Mouse (Mus musculus): Measurements from ENCODE around the gene Syt17.
A peak's percentile ranks its signal among the peaks of the same experiment; 100 is the strongest.

DNA sequence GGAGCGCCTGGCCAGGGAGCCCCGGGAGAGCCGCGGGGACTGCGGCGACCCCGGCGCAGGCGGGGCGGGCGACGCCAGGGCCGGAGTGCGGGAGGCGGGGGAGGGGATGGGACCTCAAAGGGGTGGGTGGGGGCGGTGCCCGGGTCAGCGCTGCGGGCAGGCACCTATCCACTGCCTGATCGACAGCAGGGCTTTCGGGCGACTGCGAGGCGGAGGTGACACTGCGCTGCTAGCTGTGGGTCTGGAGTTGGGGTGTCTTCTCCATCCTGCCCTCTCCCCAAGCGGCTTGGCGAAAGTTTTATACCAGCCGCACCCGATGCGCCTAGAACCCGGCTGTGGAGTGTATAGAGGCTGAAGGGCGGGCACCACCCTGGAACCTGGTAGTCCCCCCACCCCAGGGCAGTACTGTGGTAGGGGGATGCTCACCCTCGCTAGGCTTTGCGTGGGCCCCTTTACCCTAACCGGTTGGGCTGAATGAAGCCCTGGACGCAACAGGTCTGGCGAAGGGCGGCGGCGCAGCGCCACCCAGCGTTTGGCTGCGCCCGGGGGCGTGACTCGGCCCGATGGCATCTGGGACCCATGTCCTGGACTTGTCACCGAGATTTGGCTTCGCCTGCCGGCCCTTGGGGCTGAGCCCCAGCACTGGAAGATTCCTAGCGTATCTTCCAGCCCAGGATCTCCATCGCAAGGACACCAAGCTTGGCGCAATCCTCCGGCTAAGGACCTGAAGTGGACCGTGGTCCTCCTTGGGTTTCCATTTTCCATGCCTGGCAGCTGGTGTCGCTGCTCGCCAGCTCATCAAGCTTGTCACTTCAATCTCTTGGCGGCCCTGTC lies at the start of gene Syt17:
- peak; percentile 65 for TF ChIP-seq CTCF (IDR thresholded peaks at IDR 0.05; ENCODE audit: borderline replicate concordance, extremely low read depth, insufficient read depth, insufficient read length)
- TF ChIP-seq POLR2A (IDR thresholded peaks at IDR 0.05; ENCODE audit: borderline replicate concordance, extremely low read depth, insufficient read depth, insufficient read length, poor library complexity, severe bottlenecking), result no peak

Measured in brain, embryonic 14.5 days (tissue).